Mouse (Mus musculus) heart, embryonic 12.5 days (tissue): Measurements from ENCODE around the gene Gm266. TPM values are rescaled to one million over a fixed set of nuclear protein-coding genes. Genes with fewer than 3 reads are reported as not detected.

Source experiments
- ATAC-seq: fragments of 200-750 bp; cut with Nextera tagmentation; 2 replicates; pipeline ENCODE4 v1.8.0; 2017; ENCODE audit warnings: moderate TSS enrichment, moderate library complexity; ENCODE audit not compliant: insufficient number of reproducible peaks, low FRiP score
- H3K27ac ChIP-seq: fragments of 300-500 bp; sonication (generic); 2 replicates; pipeline ENCODE4 v1.5.1; 2016; ENCODE audit warnings: mild to moderate bottlenecking, moderate library complexity; ENCODE audit not compliant: poor library complexity, severe bottlenecking
- H3K27me3 ChIP-seq: fragments of 300-500 bp; sonication (generic); replicated peaks from 2 replicates; pipeline ENCODE4 v1.6.1; 2016; ENCODE audit warnings: mild to moderate bottlenecking, moderate library complexity
- H3K36me3 ChIP-seq: fragments of 300-500 bp; sonication (generic); 2 replicates; pipeline ENCODE4 v1.6.1; 2016; ENCODE audit warnings: mild to moderate bottlenecking, moderate library complexity
- H3K4me1 ChIP-seq: fragments of 300-500 bp; sonication (generic); replicated peaks from 2 replicates; pipeline ENCODE4 v1.6.1; 2016; ENCODE audit warnings: mild to moderate bottlenecking
- H3K4me2 ChIP-seq: fragments of 300-500 bp; sonication (generic); 2 replicates; pipeline ENCODE4 v1.6.1; 2016; ENCODE audit warnings: mild to moderate bottlenecking, moderate library complexity
- H3K4me3 ChIP-seq: fragments of 300-500 bp; sonication (generic); 2 replicates; pipeline ENCODE4 v1.5.1; 2016; ENCODE audit warnings: mild to moderate bottlenecking
- H3K9ac ChIP-seq: fragments of 300-500 bp; sonication (generic); 2 replicates; pipeline ENCODE4 v1.6.1; 2016; ENCODE audit warnings: mild to moderate bottlenecking, moderate library complexity
- H3K9me3 ChIP-seq: fragments of 300-500 bp; sonication (generic); replicated peaks from 2 replicates; pipeline ENCODE4 v1.6.1; 2016; ENCODE audit warnings: mild to moderate bottlenecking, moderate library complexity
- WGBS: fragments of 180-500 bp; shearing (Covaris S2); methylation state at CpG from one replicate; pipeline ENCODE4 v1.1.7; 2016; 5-methylcytosine and 5-hydroxymethylcytosine counted together
- polyA plus RNA-seq: library from polyadenylated mRNA; unstranded; fragments of >200 nt; fragmentation: Nextera tagmentation; extraction: Ambion mirVana; gene quantifications from 2 replicates; pipeline ENCODE4 v1.2.1, GENCODE M21; 2016

The Gm266 gene
- polyA plus RNA-seq, 1 experiment from 2014 or later: 2.1 TPM

GRCm38 (mm10) chr12:111503063-111503567 is 17.5 kb upstream of the Gm266 start:
- H3K36me3 ChIP-seq: no peaks in the 10 kb centered on the region
- no peak overlapping the region for H3K4me2 ChIP-seq
- no peak overlapping the region for H3K4me3 ChIP-seq
- no peak overlapping the region for H3K9ac ChIP-seq
- H3K9me3 ChIP-seq: peaks cover 5% of the 10 kb centered on the region; the same call in 1 of the 2 replicates
- ATAC-seq: no peak
- peaks cover 23% of the 10 kb centered on the region for H3K27me3 ChIP-seq
- no peaks in the 10 kb centered on the region for H3K4me1 ChIP-seq
- H3K27ac ChIP-seq: no peak overlapping the region
- 63% methylated on average over 12 of the region's 12 CpGs for WGBS

GRCm38 (mm10) chr12:111500725-111501124 is 15.1 kb upstream of the Gm266 start:
- no peak overlapping the region for H3K4me3 ChIP-seq
- H3K4me2 ChIP-seq: no peak overlapping the region
- H3K9ac ChIP-seq: no peak overlapping the region
- no peaks in the 10 kb centered on the region for H3K4me1 ChIP-seq
- H3K27me3 ChIP-seq: peaks cover 23% of the 10 kb centered on the region
- 31% methylated on average over 5 of the region's 5 CpGs for WGBS
- H3K9me3 ChIP-seq: peaks cover 5% of the 10 kb centered on the region; the same call in 1 of the 2 replicates
- H3K27ac ChIP-seq: no peak overlapping the region
- ATAC-seq: no peak
- no peaks in the 10 kb centered on the region for H3K36me3 ChIP-seq

- 65% methylated on average over 5 of the region's 5 CpGs for WGBS
- Histone ChIP-seq H3K36me3 (no peaks in the 10 kb centered on the region), H3K27me3 (peaks cover 21% of the 10 kb centered on the region), H3K4me3 (no peak overlapping the region), H3K9ac (no peak overlapping the region), H3K9me3 (peaks cover 5% of the 10 kb centered on the region; the same call in 1 of the 2 replicates), H3K27ac (no peak overlapping the region), H3K4me1 (no peaks in the 10 kb centered on the region), H3K4me2 (no peak overlapping the region)
- no peak for ATAC-seq
These were observed 14.0 kb upstream of the Gm266 start for GRCm38 (mm10) chr12:111499617-111500016.

- Histone ChIP-seq H3K9ac (no peak overlapping the region), H3K36me3 (no peaks in the 10 kb centered on the region), H3K27ac (no peak overlapping the region), H3K4me3 (no peak overlapping the region), H3K4me2 (no peak overlapping the region), H3K4me1 (no peaks in the 10 kb centered on the region), H3K9me3 (no peaks in the 10 kb centered on the region), H3K27me3 (0 out of 2 replicates have a peak, but pooled peaks cover 7% of the 10 kb centered on the region)
- ATAC-seq: no peak
- WGBS: 35% methylated on average over 2 of the region's 2 CpGs
These were observed 11.5 kb upstream of the Gm266 start for GRCm38 (mm10) chr12:111497076-111497475.

GRCm38 (mm10) chr12:111494931-111495330 is 9.3 kb upstream of the Gm266 start:
- Histone ChIP-seq H3K4me1 (no peaks in the 10 kb centered on the region), H3K9ac (no peak overlapping the region), H3K4me2 (no peak overlapping the region), H3K27me3 (0 out of 2 replicates have a peak, but pooled peaks cover 5% of the 10 kb centered on the region), H3K9me3 (no peaks in the 10 kb centered on the region), H3K27ac (no peak overlapping the region), H3K4me3 (no peak overlapping the region), H3K36me3 (no peaks in the 10 kb centered on the region)
- 71% methylated on average over 4 of the region's 4 CpGs for WGBS
- ATAC-seq: no peak

GRCm38 (mm10) chr12:111489261-111489865 is 3.7 kb upstream of the Gm266 start:
- Histone ChIP-seq H3K4me1 (peaks cover 16% of the 10 kb centered on the region), H3K4me2 (no peak overlapping the region), H3K27ac (no peak overlapping the region), H3K9me3 (no peaks in the 10 kb centered on the region), H3K36me3 (no peaks in the 10 kb centered on the region), H3K27me3 (peaks cover 60% of the 10 kb centered on the region), H3K4me3 (no peak overlapping the region), H3K9ac (no peak overlapping the region)
- no peak for ATAC-seq
- WGBS: 75% methylated on average over 11 of the region's 11 CpGs

- WGBS: 6% methylated on average over 12 of the region's 12 CpGs
- peak overlapping the region; percentile 57 for H3K4me3 ChIP-seq
- H3K4me1 ChIP-seq: peaks cover 16% of the 10 kb centered on the region
- peaks cover 72% of the 10 kb centered on the region for H3K27me3 ChIP-seq
- peak overlapping the region; percentile 60; the same call in 1 of the 2 replicates for H3K9ac ChIP-seq
- H3K27ac ChIP-seq: no peak overlapping the region
- H3K4me2 ChIP-seq: peak overlapping the region; percentile 85
- ATAC-seq: no peak
- H3K9me3 ChIP-seq: no peaks in the 10 kb centered on the region
- H3K36me3 ChIP-seq: no peaks in the 10 kb centered on the region
These were observed 832 bp upstream of the Gm266 start for GRCm38 (mm10) chr12:111486455-111486854.

GRCm38 (mm10) chr12:111485046-111485651 is 474 bp downstream of the Gm266 start:
- peaks cover 69% of the 10 kb centered on the region for H3K27me3 ChIP-seq
- no peak overlapping the region for H3K27ac ChIP-seq
- peaks cover 16% of the 10 kb centered on the region for H3K4me1 ChIP-seq
- H3K36me3 ChIP-seq: no peaks in the 10 kb centered on the region
- ATAC-seq: peak; percentile 47
- no peaks in the 10 kb centered on the region for H3K9me3 ChIP-seq
- H3K4me2 ChIP-seq: peak overlapping the region; percentile 85
- H3K4me3 ChIP-seq: peak overlapping the region; percentile 57
- peak overlapping the region; percentile 60 for H3K9ac ChIP-seq
- WGBS: under 1% methylated on average over 63 of the region's 63 CpGs

GRCm38 (mm10) chr12:111479917-111480316 is 5.7 kb downstream of the Gm266 start:
- H3K27me3 ChIP-seq: peaks cover 28% of the 10 kb centered on the region

GRCm38 (mm10) chr12:111478924-111479323 is 6.7 kb downstream of the Gm266 start:
- Histone ChIP-seq H3K9me3 (peaks cover 9% of the 10 kb centered on the region; the same call in 1 of the 2 replicates), H3K9ac (no peak overlapping the region), H3K4me2 (no peak overlapping the region), H3K36me3 (no peaks in the 10 kb centered on the region), H3K27ac (no peak overlapping the region), H3K27me3 (peaks cover 23% of the 10 kb centered on the region), H3K4me3 (no peak overlapping the region), H3K4me1 (no peaks in the 10 kb centered on the region)
- 65% methylated on average over 5 of the region's 5 CpGs for WGBS
- no peak for ATAC-seq

More at GRCm38 (mm10) chr12:111479917-111480316, 5.7 kb downstream of the Gm266 start:
- H3K4me3 ChIP-seq: no peak overlapping the region
- H3K9ac ChIP-seq: no peak overlapping the region
- ATAC-seq: no peak
- no peaks in the 10 kb centered on the region for H3K36me3 ChIP-seq
- peaks cover 9% of the 10 kb centered on the region; the same call in 1 of the 2 replicates for H3K9me3 ChIP-seq
- H3K27ac ChIP-seq: no peak overlapping the region
- H3K4me2 ChIP-seq: no peak overlapping the region
- 58% methylated on average over 2 of the region's 2 CpGs for WGBS
- peaks cover under 1% of the 10 kb centered on the region for H3K4me1 ChIP-seq

GRCm38 (mm10) chr12:111474893-111475643 is 10.6 kb downstream of the Gm266 start:
- 52% methylated on average over 8 of the region's 8 CpGs for WGBS
- no peak overlapping the region for H3K4me3 ChIP-seq
- H3K9ac ChIP-seq: no peak overlapping the region
- H3K27ac ChIP-seq: no peak overlapping the region
- ATAC-seq: 0 out of 2 replicates have a peak, but pooled peaks have one; percentile 4
- no peak overlapping the region for H3K4me2 ChIP-seq
- peaks cover 9% of the 10 kb centered on the region; the same call in 1 of the 2 replicates for H3K9me3 ChIP-seq
- H3K27me3 ChIP-seq: peaks cover 21% of the 10 kb centered on the region
- H3K4me1 ChIP-seq: no peaks in the 10 kb centered on the region
- H3K36me3 ChIP-seq: no peaks in the 10 kb centered on the region
